Mouse (Mus musculus): ENCODE measurements around the gene Rdh1. TPM values are rescaled to one million over a fixed set of nuclear protein-coding genes. Genes with fewer than 3 reads are reported as not detected.
A peak's percentile ranks its signal among the peaks of the same experiment; 100 is the strongest.

Gene Rdh1
- 0.19 and 0.23 TPM in 2 replicates for polyA plus RNA-seq (2015; fragmentation: Nextera tagmentation; extraction: Ambion mirVana)

GRCm38 (mm10) chr10:127759181-127760110 lies at the start of gene Rdh1, which contains the start of gene Rdh16f1:
Rdh1 (plus strand) TSS chr10:127759721.
Rdh16f1 (plus strand) TSS chr10:127759787.
- no peak within 1 kb of the TSS for H3K27ac ChIP-seq (replicated peaks)
- DNase-seq (ENCODE audit: low spot score): peak; percentile 12
- 53% methylated on average over 9 of the region's 9 CpGs for WGBS

DNA sequence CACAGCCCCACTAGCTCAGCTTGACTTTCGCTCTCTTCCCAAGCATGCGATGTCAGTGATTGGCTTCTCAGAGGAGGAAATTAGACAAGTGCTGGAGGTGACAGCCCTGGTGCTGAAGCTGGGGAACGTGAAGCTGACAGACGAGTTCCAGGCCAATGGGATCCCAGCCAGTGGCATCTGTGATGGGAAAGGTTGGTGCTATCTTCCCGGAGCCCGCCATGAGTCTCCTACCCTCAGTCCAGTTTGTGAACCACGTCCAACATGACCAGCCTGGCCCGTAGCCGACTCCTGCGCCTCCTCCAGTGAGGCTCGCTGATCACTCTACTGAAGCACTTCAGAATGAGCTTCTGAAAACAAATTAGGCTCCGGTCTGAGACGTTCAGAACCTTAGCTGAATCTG lies 49.2 kb upstream of the Rdh1 start:
- ATAC-seq (ENCODE audit: low FRiP score, low TSS enrichment): no peak
- Histone ChIP-seq H3K27ac (replicated peaks) (no peak overlapping the region), H3K9ac (ENCODE audit: low read length) (no peak overlapping the region), H3K27me3 (ENCODE audit: control insufficient read depth, insufficient read depth, low read length) (no peaks in the 10 kb centered on the region), H3K4me2 (replicated peaks; ENCODE audit: low read depth) (no peak overlapping the region), H3K4me3 (ENCODE audit: low read depth, low read length) (no peak overlapping the region), H3K9me3 (ENCODE audit: control insufficient read depth, low read length) (no peaks in the 10 kb centered on the region), H3K36me3 (ENCODE audit: control insufficient read depth, insufficient read depth, low read length) (no peaks in the 10 kb centered on the region), H3K4me1 (replicated peaks; ENCODE audit: control insufficient read depth, insufficient read depth) (no peaks in the 10 kb centered on the region)
- TF ChIP-seq CTCF (IDR thresholded peaks at IDR 0.05; ENCODE audit: low read depth): no peak
- TF ChIP-seq EP300 (optimal IDR thresholded peaks at IDR 0.05): no peak
- no peak for DNase-seq (ENCODE audit: low spot score)
- WGBS: 80% methylated on average over 13 of the region's 13 CpGs

More at GRCm38 (mm10) chr10:127759181-127760110, at the start of gene Rdh1, which contains the start of gene Rdh16f1:
- no peaks in the 10 kb centered on the region for H3K4me1 ChIP-seq (replicated peaks; ENCODE audit: control insufficient read depth, insufficient read depth)
- no peaks in the 10 kb centered on the region for H3K27me3 ChIP-seq (ENCODE audit: control insufficient read depth, insufficient read depth, low read length)
- no peaks in the 10 kb centered on the region for H3K36me3 ChIP-seq (ENCODE audit: control insufficient read depth, insufficient read depth, low read length)
- ATAC-seq (ENCODE audit: low FRiP score, low TSS enrichment): peak; percentile 74
- H3K9me3 ChIP-seq (ENCODE audit: control insufficient read depth, low read length): no peaks in the 10 kb centered on the region
- no peak for TF ChIP-seq EP300 (optimal IDR thresholded peaks at IDR 0.05)
- TF ChIP-seq CTCF (IDR thresholded peaks at IDR 0.05; ENCODE audit: low read depth): no peak
- H3K9ac ChIP-seq (ENCODE audit: low read length): no peak within 1 kb of the TSS
- no peak within 1 kb of the TSS for H3K4me3 ChIP-seq (ENCODE audit: low read depth, low read length)
- no peak within 1 kb of the TSS for H3K4me2 ChIP-seq (replicated peaks; ENCODE audit: low read depth)

GRCm38 (mm10) chr10:127712736-127713135 lies 46.8 kb upstream of the Rdh1 start:
- Histone ChIP-seq H3K4me2 (replicated peaks; ENCODE audit: low read depth) (no peak overlapping the region), H3K9ac (ENCODE audit: low read length) (no peak overlapping the region), H3K36me3 (ENCODE audit: control insufficient read depth, insufficient read depth, low read length) (no peaks in the 10 kb centered on the region), H3K27ac (replicated peaks) (no peak overlapping the region), H3K27me3 (ENCODE audit: control insufficient read depth, insufficient read depth, low read length) (no peaks in the 10 kb centered on the region), H3K4me1 (replicated peaks; ENCODE audit: control insufficient read depth, insufficient read depth) (no peaks in the 10 kb centered on the region), H3K4me3 (ENCODE audit: low read depth, low read length) (no peak overlapping the region), H3K9me3 (ENCODE audit: control insufficient read depth, low read length) (no peaks in the 10 kb centered on the region)
- no peak for ATAC-seq (ENCODE audit: low FRiP score, low TSS enrichment)
- TF ChIP-seq CTCF (IDR thresholded peaks at IDR 0.05; ENCODE audit: low read depth): no peak
- no peak for TF ChIP-seq EP300 (optimal IDR thresholded peaks at IDR 0.05)
- 71% methylated on average over 6 of the region's 6 CpGs for WGBS
- no peak for DNase-seq (ENCODE audit: low spot score)

DNA sequence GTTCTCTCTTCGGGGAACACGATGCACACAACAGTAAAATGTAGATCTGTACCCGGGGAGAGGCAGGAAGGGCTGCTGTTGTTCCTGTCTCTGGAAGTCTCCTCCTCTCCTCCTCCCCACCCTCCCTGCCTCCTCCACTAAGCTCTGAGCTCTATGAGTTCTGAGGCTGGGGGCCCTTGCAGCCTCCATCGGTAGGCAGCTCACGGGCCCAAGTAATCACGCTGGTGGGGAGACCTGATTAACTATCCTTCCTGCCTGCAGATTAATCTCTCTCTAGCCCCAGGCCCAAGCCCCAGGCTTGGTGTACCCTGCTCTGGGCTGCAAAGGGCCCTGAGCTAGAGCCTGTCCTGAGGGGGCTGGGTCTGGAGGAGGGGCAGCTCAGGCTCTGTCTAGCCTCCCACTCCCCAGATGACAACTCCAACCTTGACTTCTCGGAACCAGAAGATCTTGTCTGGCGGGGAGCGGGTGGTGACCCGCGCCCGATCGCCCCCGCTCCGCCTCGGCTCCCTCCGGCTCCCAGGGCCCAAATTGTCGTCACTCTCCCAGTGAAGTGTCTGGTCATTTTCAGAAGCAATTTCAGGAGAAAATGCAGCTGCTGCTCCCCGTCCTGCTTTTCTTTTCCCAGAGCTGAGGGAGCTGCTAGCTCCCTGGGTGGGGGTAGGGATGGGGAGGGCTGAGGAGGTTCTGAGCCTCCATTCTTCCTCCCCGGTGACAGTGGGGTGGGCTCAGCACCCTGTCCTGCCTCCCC lies 37.7 kb upstream of the Rdh1 start:
- Histone ChIP-seq H3K9ac (ENCODE audit: low read length) (peak overlapping the region; percentile 59), H3K27ac (replicated peaks) (peak overlapping the region; percentile 86), H3K36me3 (ENCODE audit: control insufficient read depth, insufficient read depth, low read length) (no peaks in the 10 kb centered on the region), H3K4me3 (ENCODE audit: low read depth, low read length) (peak overlapping the region; percentile 32), H3K27me3 (ENCODE audit: control insufficient read depth, insufficient read depth, low read length) (no peaks in the 10 kb centered on the region), H3K4me2 (replicated peaks; ENCODE audit: low read depth) (peak overlapping the region; percentile 44), H3K4me1 (replicated peaks; ENCODE audit: control insufficient read depth, insufficient read depth) (no peaks in the 10 kb centered on the region), H3K9me3 (ENCODE audit: control insufficient read depth, low read length) (no peaks in the 10 kb centered on the region)
- no peak for ATAC-seq (ENCODE audit: low FRiP score, low TSS enrichment)
- 9% methylated on average over 20 of the region's 20 CpGs for WGBS
- no peak for TF ChIP-seq EP300 (optimal IDR thresholded peaks at IDR 0.05)
- TF ChIP-seq CTCF (IDR thresholded peaks at IDR 0.05; ENCODE audit: low read depth): no peak
- DNase-seq (ENCODE audit: low spot score): no peak

- Histone ChIP-seq H3K9ac (ENCODE audit: low read length) (no peak within 1 kb of the TSS), H3K4me2 (replicated peaks; ENCODE audit: low read depth) (no peak within 1 kb of the TSS), H3K27me3 (ENCODE audit: control insufficient read depth, insufficient read depth, low read length) (no peaks in the 10 kb centered on the region), H3K4me1 (replicated peaks; ENCODE audit: control insufficient read depth, insufficient read depth) (no peaks in the 10 kb centered on the region), H3K9me3 (ENCODE audit: control insufficient read depth, low read length) (no peaks in the 10 kb centered on the region), H3K36me3 (ENCODE audit: control insufficient read depth, insufficient read depth, low read length) (no peaks in the 10 kb centered on the region), H3K27ac (replicated peaks) (no peak within 1 kb of the TSS), H3K4me3 (ENCODE audit: low read depth, low read length) (no peak within 1 kb of the TSS)
- TF ChIP-seq EP300 (optimal IDR thresholded peaks at IDR 0.05): no peak
- TF ChIP-seq CTCF (IDR thresholded peaks at IDR 0.05; ENCODE audit: low read depth): no peak
- ATAC-seq (ENCODE audit: low FRiP score, low TSS enrichment): no peak
- WGBS: 82% methylated on average over 3 of the region's 3 CpGs
- no peak for DNase-seq (ENCODE audit: low spot score)
Observed at GRCm38 (mm10) chr10:127724178-127724577, 35.3 kb upstream of the Rdh1 start, which contains the start of gene Tac2. Tac2 (plus strand) TSS chr10:127724478.
